Mouse (Mus musculus) spleen, adult 2 months (tissue): ENCODE data around the gene Cacna2d1.

Source experiments
- CTCF ChIP-seq: fragments of 200-500 bp; IDR thresholded peaks from 2 replicates; pipeline ENCODE4 v1.5.1; 2011; ENCODE audit warnings: mild to moderate bottlenecking, inconsistent platforms; ENCODE audit not compliant: insufficient read depth, insufficient read length, insufficient replicate concordance; ENCODE audit errors: extremely low read depth
- POLR2A ChIP-seq: fragments of 200-500 bp; IDR thresholded peaks from 2 replicates; pipeline ENCODE4 v1.6.1; 2011; ENCODE audit warnings: low read depth, low read length, inconsistent platforms

DNA sequence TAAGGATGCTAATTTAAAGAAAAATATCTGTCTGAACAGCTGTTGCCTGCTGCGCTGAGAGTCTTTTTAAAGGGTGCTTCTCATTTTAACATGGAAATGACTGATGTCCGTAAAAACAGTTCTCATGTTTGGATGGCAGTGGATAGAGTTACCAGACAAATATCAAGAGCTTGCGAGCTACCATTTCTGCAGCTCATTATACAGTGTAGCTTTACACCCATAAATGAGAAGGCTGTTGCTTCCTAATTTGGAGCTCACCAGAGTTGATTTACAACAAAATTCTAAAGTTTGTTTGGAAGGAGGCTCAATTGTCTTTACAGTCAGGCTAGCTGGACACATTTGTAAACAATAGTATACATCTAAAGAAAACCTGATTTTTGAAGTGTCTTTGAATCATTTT lies 28.0 kb upstream of the Cacna2d1 start:
- TF ChIP-seq CTCF (no peak), POLR2A (no peak)
